Mouse (Mus musculus): ENCODE results near the gene Ptma. TPM values are rescaled to one million over a fixed set of nuclear protein-coding genes. Genes with fewer than 3 reads are reported as not detected.

Ptma gene
- polyA plus RNA-seq (2012; rRNA removed): 915 and 918 TPM in 2 replicates

DNA sequence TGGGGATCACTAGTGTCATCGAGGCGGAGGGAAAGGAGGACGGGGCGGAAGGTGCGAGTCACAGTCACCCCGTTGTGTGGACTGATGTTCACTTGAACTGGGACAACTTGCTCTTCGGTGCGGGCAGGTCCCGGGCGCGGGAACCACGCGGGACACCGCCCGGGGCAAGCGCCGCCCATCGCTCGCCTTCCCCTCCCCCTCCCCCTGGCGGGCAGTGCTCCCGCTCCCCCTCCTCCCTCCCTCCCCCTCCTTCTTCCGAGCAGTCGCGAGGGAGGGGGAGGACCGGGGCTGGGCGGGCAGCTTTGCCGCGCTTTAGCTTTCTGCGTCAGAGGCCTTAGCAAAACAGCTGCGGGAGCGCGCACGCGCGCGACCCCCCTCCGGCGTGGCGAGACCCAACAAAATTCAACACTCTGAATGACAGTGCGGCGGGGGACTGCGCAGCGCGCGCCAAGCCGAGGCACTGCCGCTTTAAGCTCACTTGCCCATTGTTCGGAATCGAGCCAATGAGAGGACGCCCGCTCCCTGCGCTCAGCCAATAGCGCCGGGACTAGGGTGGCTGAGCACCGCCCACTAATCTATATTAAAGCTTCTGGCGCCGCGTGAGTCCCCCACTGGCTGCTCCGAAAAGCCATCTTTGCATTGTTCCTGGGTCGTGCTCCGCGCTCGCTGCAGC, at the start of gene Ptma:
Ptma (plus strand) TSS at position 611 of the 673 bp plus-strand sequence.
- Histone ChIP-seq H3K36me3 (ENCODE audit: control insufficient read depth, insufficient read depth, low read length) (peaks cover 8% of the 10 kb centered on the region), H3K27ac (ENCODE audit: insufficient read depth, low read length) (peak within 1 kb of the TSS; percentile 100), H3K27me3 (ENCODE audit: control insufficient read depth, insufficient read depth, low read length) (no peaks in the 10 kb centered on the region), H3K4me1 (ENCODE audit: control insufficient read depth, insufficient read depth, insufficient read length) (peaks cover 21% of the 10 kb centered on the region), H3K4me3 (ENCODE audit: extremely low read depth, insufficient read depth, insufficient read length) (peak within 1 kb of the TSS; percentile 94)
- WGBS: under 1% methylated on average over 56 of the region's 63 CpGs
- TF ChIP-seq POLR2A (IDR thresholded peaks at IDR 0.05; ENCODE audit: low read depth, low read length): peak; percentile 96
- TF ChIP-seq CTCF (IDR thresholded peaks at IDR 0.05; ENCODE audit: extremely low read depth, insufficient read depth, insufficient read length, insufficient replicate concordance): no peak
- DNase-seq (ENCODE audit: low read depth in 1 of 2, low spot score in 2 of 2): peak; percentile 97 to 99

DNA sequence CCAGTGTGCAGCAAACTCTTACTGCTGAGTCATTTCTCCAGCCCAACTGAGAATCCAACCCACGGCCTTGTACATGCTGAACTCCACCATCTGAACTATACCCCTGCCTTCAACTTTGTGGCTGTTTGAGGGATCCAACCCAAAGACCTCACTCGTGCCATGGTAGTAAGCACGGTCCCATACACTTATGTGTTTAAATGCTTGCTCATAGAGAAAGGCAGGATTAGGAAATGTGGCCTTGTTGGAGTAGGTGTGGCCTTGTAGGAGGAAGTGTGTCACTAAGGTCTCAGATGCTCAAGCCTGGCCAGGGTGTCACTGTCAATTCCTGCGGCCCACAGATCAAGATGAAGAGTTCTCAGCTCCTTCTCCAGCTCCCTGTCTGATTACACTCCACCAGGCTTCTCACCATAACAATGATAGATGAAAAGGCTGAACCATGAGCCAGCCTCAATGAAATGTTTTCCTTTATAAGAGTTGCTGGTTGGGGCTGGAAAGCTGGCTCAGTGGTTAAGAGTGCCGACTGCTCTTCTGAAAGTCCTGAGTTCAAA, 48.7 kb upstream of the Ptma start:
- WGBS: 92% methylated on average over 5 of the region's 5 CpGs

GRCm38 (mm10) chr1:86479099-86479825, 47.3 kb upstream of the Ptma start:
- peak in 1 of 2 experiments; percentile 69 for DNase-seq (ENCODE audit: low read depth in 1 of 2, low spot score in 2 of 2)
- no peak overlapping the region for H3K4me3 ChIP-seq (ENCODE audit: extremely low read depth, insufficient read depth, insufficient read length)
- TF ChIP-seq CTCF (IDR thresholded peaks at IDR 0.05; ENCODE audit: extremely low read depth, insufficient read depth, insufficient read length, insufficient replicate concordance) (no peak), POLR2A (IDR thresholded peaks at IDR 0.05; ENCODE audit: low read depth, low read length) (no peak)
- 50% methylated on average over 8 of the region's 8 CpGs for WGBS
- H3K27ac ChIP-seq (ENCODE audit: insufficient read depth, low read length): peak overlapping the region; percentile 30; the same call in 1 of the 2 replicates
- H3K36me3 ChIP-seq (ENCODE audit: control insufficient read depth, insufficient read depth, low read length): no peaks in the 10 kb centered on the region
- H3K27me3 ChIP-seq (ENCODE audit: control insufficient read depth, insufficient read depth, low read length): no peaks in the 10 kb centered on the region
- H3K4me1 ChIP-seq (ENCODE audit: control insufficient read depth, insufficient read depth, insufficient read length): peaks cover 9% of the 10 kb centered on the region

More for the DNA sequence above, 48.7 kb upstream of the Ptma start:
- Histone ChIP-seq H3K4me1 (ENCODE audit: control insufficient read depth, insufficient read depth, insufficient read length) (peaks cover 10% of the 10 kb centered on the region), H3K27me3 (ENCODE audit: control insufficient read depth, insufficient read depth, low read length) (no peaks in the 10 kb centered on the region), H3K27ac (ENCODE audit: insufficient read depth, low read length) (no peak overlapping the region), H3K4me3 (ENCODE audit: extremely low read depth, insufficient read depth, insufficient read length) (no peak overlapping the region), H3K36me3 (ENCODE audit: control insufficient read depth, insufficient read depth, low read length) (no peaks in the 10 kb centered on the region)
- DNase-seq (ENCODE audit: low read depth in 1 of 2, low spot score in 2 of 2): no peak
- no peak for TF ChIP-seq POLR2A (IDR thresholded peaks at IDR 0.05; ENCODE audit: low read depth, low read length)
- TF ChIP-seq CTCF (IDR thresholded peaks at IDR 0.05; ENCODE audit: extremely low read depth, insufficient read depth, insufficient read length, insufficient replicate concordance): no peak

DNA sequence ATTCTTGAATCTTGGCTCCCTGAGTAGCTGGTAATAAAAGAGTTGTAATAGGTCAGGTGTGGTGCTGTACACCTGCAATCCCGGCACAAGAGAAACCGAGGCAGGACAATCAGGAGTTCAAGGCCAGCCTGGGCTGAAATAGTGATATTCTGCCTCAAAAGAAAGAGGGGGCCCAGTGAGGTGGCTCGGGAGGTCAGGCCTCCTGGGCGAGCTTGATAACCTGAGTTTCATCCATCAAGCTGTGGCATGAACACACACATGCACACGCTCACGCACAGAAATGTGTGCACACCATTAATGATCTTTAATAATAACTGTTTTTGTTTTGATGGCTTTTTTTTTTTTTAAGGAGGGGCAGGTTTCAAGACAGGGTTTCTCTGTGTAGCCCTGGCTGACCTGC, 46.2 kb upstream of the Ptma start:
- no peak for TF ChIP-seq CTCF (IDR thresholded peaks at IDR 0.05; ENCODE audit: extremely low read depth, insufficient read depth, insufficient read length, insufficient replicate concordance)
- no peak for DNase-seq (ENCODE audit: low read depth in 1 of 2, low spot score in 2 of 2)
- Histone ChIP-seq H3K27ac (ENCODE audit: insufficient read depth, low read length) (no peak overlapping the region), H3K27me3 (ENCODE audit: control insufficient read depth, insufficient read depth, low read length) (no peaks in the 10 kb centered on the region), H3K4me1 (ENCODE audit: control insufficient read depth, insufficient read depth, insufficient read length) (peaks cover 9% of the 10 kb centered on the region), H3K36me3 (ENCODE audit: control insufficient read depth, insufficient read depth, low read length) (no peaks in the 10 kb centered on the region), H3K4me3 (ENCODE audit: extremely low read depth, insufficient read depth, insufficient read length) (no peak overlapping the region)
- WGBS: 92% methylated on average over 6 of the region's 6 CpGs

- Histone ChIP-seq H3K27ac (ENCODE audit: insufficient read depth, low read length) (no peak overlapping the region), H3K36me3 (ENCODE audit: control insufficient read depth, insufficient read depth, low read length) (no peaks in the 10 kb centered on the region)
Observed at GRCm38 (mm10) chr1:86480735-86481447, 45.6 kb upstream of the Ptma start.

GRCm38 (mm10) chr1:86481468-86481867, 45.1 kb upstream of the Ptma start:
- H3K27me3 ChIP-seq (ENCODE audit: control insufficient read depth, insufficient read depth, low read length): no peaks in the 10 kb centered on the region
- WGBS: 70% methylated on average over 7 of the region's 7 CpGs
- H3K4me3 ChIP-seq (ENCODE audit: extremely low read depth, insufficient read depth, insufficient read length): no peak overlapping the region
- H3K27ac ChIP-seq (ENCODE audit: insufficient read depth, low read length): no peak overlapping the region
- no peak for TF ChIP-seq POLR2A (IDR thresholded peaks at IDR 0.05; ENCODE audit: low read depth, low read length)
- TF ChIP-seq CTCF (IDR thresholded peaks at IDR 0.05; ENCODE audit: extremely low read depth, insufficient read depth, insufficient read length, insufficient replicate concordance): no peak
- peaks cover 9% of the 10 kb centered on the region for H3K4me1 ChIP-seq (ENCODE audit: control insufficient read depth, insufficient read depth, insufficient read length)
- H3K36me3 ChIP-seq (ENCODE audit: control insufficient read depth, insufficient read depth, low read length): no peaks in the 10 kb centered on the region
- no peak for DNase-seq (ENCODE audit: low read depth in 1 of 2, low spot score in 2 of 2)

More at GRCm38 (mm10) chr1:86480735-86481447, 45.6 kb upstream of the Ptma start:
- TF ChIP-seq POLR2A (IDR thresholded peaks at IDR 0.05; ENCODE audit: low read depth, low read length): no peak
- TF ChIP-seq CTCF (IDR thresholded peaks at IDR 0.05; ENCODE audit: extremely low read depth, insufficient read depth, insufficient read length, insufficient replicate concordance): no peak
- WGBS: 91% methylated on average over 8 of the region's 8 CpGs
- Histone ChIP-seq H3K4me1 (ENCODE audit: control insufficient read depth, insufficient read depth, insufficient read length) (peaks cover 9% of the 10 kb centered on the region), H3K27me3 (ENCODE audit: control insufficient read depth, insufficient read depth, low read length) (no peaks in the 10 kb centered on the region), H3K4me3 (ENCODE audit: extremely low read depth, insufficient read depth, insufficient read length) (no peak overlapping the region)
- DNase-seq (ENCODE audit: low read depth in 1 of 2, low spot score in 2 of 2): no peak
